Mouse (Mus musculus): ENCODE data around the gene Tuba3b. TPM values are rescaled to one million over a fixed set of nuclear protein-coding genes. Genes with fewer than 3 reads are reported as not detected.

Tuba3b gene
- polyA plus RNA-seq, 1 experiment from 2014 or later: not detected

GRCm38 (mm10) chr6:145610901-145611300 lies 4.7 kb upstream of the Tuba3b start:
- Histone ChIP-seq H3K27me3 (no peaks in the 10 kb centered on the region), H3K9me3 (no peaks in the 10 kb centered on the region), H3K9ac (no peak overlapping the region), H3K27ac (no peak overlapping the region), H3K36me3 (no peaks in the 10 kb centered on the region), H3K4me1 (peaks cover 10% of the 10 kb centered on the region; the same call in 1 of the 2 replicates), H3K4me2 (no peak overlapping the region), H3K4me3 (no peak overlapping the region)
- WGBS: 90% methylated on average over 5 of the region's 5 CpGs
- ATAC-seq (ENCODE audit: borderline replicate concordance, extremely low read depth, low FRiP score, low TSS enrichment): no peak

DNA sequence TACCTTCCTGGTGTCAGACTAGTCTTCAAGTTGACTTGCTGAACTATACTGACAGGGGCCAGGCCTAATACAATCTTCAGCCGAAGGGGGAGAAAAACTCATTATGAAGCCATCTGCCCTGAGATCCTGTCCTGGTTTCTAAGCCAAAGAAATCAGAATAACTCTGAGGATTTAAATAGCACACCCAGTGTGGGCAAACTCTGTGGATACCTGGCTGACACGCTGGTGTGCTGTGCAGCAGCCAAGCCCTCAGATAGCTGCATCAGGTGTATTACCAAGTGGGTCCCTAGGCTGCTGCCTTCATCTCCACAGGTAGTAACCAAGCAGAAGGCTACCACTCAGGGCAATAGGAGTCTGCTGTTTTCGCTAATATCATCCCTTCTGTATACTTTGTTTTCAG lies 2.9 kb upstream of the Tuba3b start:
- Histone ChIP-seq H3K27me3 (no peaks in the 10 kb centered on the region), H3K9ac (no peak overlapping the region), H3K36me3 (no peaks in the 10 kb centered on the region), H3K4me1 (peaks cover 4% of the 10 kb centered on the region; the same call in 1 of the 2 replicates), H3K4me3 (no peak overlapping the region), H3K4me2 (no peak overlapping the region), H3K9me3 (no peaks in the 10 kb centered on the region), H3K27ac (no peak overlapping the region)
- WGBS: 79% methylated on average over 3 of the region's 3 CpGs
- no peak for ATAC-seq (ENCODE audit: borderline replicate concordance, extremely low read depth, low FRiP score, low TSS enrichment)

DNA sequence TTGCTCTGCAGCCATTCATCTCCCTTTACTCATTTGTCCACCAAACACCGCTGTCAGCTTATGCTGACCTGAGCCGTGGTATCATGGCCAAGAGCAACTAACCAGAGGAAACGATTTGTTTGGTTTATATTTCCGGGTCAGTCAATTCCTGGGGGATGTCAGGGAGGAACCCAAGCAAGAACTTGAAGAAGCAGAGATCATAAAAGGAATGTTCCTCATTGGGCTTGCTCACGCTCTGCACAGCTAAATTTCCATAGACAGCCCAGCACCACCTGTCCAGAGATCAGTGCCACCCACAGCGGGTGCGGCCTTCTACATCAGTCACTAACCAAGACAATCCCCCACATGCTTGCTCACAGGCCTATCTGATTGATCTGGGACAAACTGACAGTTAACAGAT lies 1.3 kb upstream of the Tuba3b start, which contains the start of gene Lmntd1:
Gene Lmntd1, minus strand, starts transcription at position 101 of the 400 bp plus-strand sequence.
- Histone ChIP-seq H3K27ac (no peak within 1 kb of the TSS), H3K4me2 (no peak within 1 kb of the TSS), H3K9ac (no peak within 1 kb of the TSS), H3K36me3 (no peaks in the 10 kb centered on the region), H3K9me3 (no peaks in the 10 kb centered on the region), H3K27me3 (no peaks in the 10 kb centered on the region), H3K4me1 (peaks cover 4% of the 10 kb centered on the region; the same call in 1 of the 2 replicates), H3K4me3 (no peak within 1 kb of the TSS)
- ATAC-seq (ENCODE audit: borderline replicate concordance, extremely low read depth, low FRiP score, low TSS enrichment): no peak
- 52% methylated on average over 7 of the region's 7 CpGs for WGBS

DNA sequence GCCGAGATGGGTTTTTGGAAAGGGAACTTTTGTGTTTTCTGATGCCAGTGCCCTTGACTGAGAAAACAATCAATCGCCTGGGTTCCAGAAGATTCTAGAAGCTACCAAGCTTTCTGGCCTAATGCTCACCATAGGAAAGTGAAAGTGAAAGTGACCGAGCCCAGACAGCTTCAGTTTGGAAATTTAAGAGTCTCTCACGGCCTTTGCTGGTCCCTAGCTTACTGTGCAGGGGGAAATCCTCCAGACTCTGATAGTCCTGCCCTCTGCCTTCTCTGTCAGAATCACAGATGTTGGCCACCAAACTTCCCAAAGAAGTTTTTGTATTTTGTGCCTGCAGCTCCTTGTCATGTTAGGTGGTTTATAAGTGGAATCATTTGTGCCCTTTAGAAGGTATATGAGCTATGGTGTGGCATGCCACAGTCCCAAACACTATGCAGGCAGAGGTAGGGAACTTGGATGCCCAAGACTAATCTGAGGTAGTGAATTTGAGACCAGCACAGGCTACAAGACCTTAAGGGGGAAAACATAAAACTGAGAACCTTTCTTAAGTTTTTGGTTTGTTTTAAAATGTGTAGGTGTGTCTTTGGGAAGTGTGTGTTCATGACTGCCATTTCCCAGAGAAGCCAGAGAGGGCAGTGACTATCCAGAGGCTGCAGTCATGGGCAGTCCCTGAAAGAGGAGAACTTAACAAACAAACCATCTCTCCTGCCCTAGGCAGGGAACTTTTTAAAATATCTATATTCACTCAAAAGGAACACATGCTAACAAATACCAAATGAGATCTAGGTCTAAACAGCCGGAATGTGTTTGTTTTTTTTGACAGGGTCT lies 1.1 kb downstream of the Tuba3b start:
- Histone ChIP-seq H3K9me3 (no peaks in the 10 kb centered on the region), H3K4me3 (no peak overlapping the region), H3K27ac (no peak overlapping the region), H3K27me3 (no peaks in the 10 kb centered on the region), H3K9ac (no peak overlapping the region), H3K4me1 (peaks cover 4% of the 10 kb centered on the region; the same call in 1 of the 2 replicates), H3K4me2 (no peak overlapping the region), H3K36me3 (no peaks in the 10 kb centered on the region)
- ATAC-seq (ENCODE audit: borderline replicate concordance, extremely low read depth, low FRiP score, low TSS enrichment): no peak
- WGBS: 73% methylated on average over 5 of the region's 5 CpGs

GRCm38 (mm10) chr6:145623141-145623540 lies 7.6 kb downstream of the Tuba3b start:
- Histone ChIP-seq H3K4me2 (no peak overlapping the region), H3K9ac (no peak overlapping the region), H3K4me3 (no peak overlapping the region), H3K9me3 (no peaks in the 10 kb centered on the region; the same call in 1 of the 2 replicates), H3K36me3 (no peaks in the 10 kb centered on the region), H3K27me3 (no peaks in the 10 kb centered on the region), H3K27ac (no peak overlapping the region), H3K4me1 (no peaks in the 10 kb centered on the region)
- ATAC-seq (ENCODE audit: borderline replicate concordance, extremely low read depth, low FRiP score, low TSS enrichment): no peak
- WGBS: 85% methylated on average over 4 of the region's 4 CpGs

- Histone ChIP-seq H3K9me3 (no peaks in the 10 kb centered on the region; the same call in 1 of the 2 replicates), H3K4me1 (peaks cover 4% of the 10 kb centered on the region; the same call in 1 of the 2 replicates), H3K4me2 (no peak overlapping the region), H3K27me3 (no peaks in the 10 kb centered on the region), H3K36me3 (no peaks in the 10 kb centered on the region), H3K9ac (no peak overlapping the region), H3K4me3 (no peak overlapping the region), H3K27ac (no peak overlapping the region)
- WGBS: 24% methylated on average over 6 of the region's 6 CpGs
- ATAC-seq (ENCODE audit: borderline replicate concordance, extremely low read depth, low FRiP score, low TSS enrichment): no peak
Measured at GRCm38 (mm10) chr6:145630269-145630668, 14.7 kb downstream of the Tuba3b start.

DNA sequence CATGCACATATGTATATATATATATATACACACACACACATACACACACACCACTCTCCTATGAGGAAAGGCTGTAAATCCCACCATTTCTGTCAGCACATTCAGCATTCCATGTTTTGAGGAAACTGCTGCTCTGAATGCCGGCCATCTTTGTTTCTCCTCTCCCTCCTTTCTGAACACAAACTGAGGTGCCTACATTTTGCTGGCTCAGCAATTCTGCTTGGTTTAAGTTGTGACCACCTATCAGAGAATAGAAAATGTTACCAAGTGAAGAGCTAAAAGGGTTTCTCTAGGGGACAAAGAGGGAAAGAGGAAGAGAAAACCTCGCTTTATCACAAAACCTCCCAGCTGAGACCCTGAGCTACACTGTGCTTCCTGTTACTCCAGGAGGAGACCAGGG lies 18.9 kb downstream of the Tuba3b start:
- H3K4me3 ChIP-seq: no peak overlapping the region
- H3K4me2 ChIP-seq: no peak overlapping the region
- no peaks in the 10 kb centered on the region for H3K27me3 ChIP-seq
- WGBS: 72% methylated on average over 2 of the region's 2 CpGs
- no peaks in the 10 kb centered on the region for H3K9me3 ChIP-seq
- H3K9ac ChIP-seq: no peak overlapping the region
- peaks cover 21% of the 10 kb centered on the region for H3K4me1 ChIP-seq
- no peak overlapping the region for H3K27ac ChIP-seq
- no peak for ATAC-seq (ENCODE audit: borderline replicate concordance, extremely low read depth, low FRiP score, low TSS enrichment)
- no peaks in the 10 kb centered on the region for H3K36me3 ChIP-seq

DNA sequence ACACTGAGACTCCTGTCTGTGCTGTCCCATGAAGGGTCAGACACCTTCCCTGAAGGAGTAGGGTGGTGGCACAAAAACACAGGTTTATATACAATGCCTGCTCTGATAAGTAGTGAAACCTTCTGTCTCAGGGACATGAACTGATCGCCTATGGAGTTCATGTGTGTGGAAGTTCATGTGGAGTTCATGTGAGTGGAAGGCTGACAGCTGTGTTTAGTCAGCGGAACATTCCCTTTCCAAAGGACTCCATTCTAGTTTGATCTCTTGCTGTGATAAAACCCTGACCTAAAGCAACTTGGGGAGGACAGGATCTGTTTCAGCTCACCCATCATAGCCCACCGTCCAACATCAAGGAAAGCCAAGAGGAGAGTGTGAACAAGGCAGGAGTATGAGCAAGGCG lies 21.1 kb downstream of the Tuba3b start:
- no peaks in the 10 kb centered on the region for H3K27me3 ChIP-seq
- no peak overlapping the region for H3K4me3 ChIP-seq
- H3K27ac ChIP-seq: no peak overlapping the region
- no peak overlapping the region for H3K4me2 ChIP-seq
- H3K9ac ChIP-seq: no peak overlapping the region
- WGBS: 54% methylated on average over 4 of the region's 4 CpGs
- ATAC-seq (ENCODE audit: borderline replicate concordance, extremely low read depth, low FRiP score, low TSS enrichment): no peak
- no peaks in the 10 kb centered on the region for H3K36me3 ChIP-seq
- H3K9me3 ChIP-seq: no peaks in the 10 kb centered on the region; the same call in 1 of the 2 replicates
- H3K4me1 ChIP-seq: peaks cover 24% of the 10 kb centered on the region

GRCm38 (mm10) chr6:145638248-145638647 lies 22.7 kb downstream of the Tuba3b start:
- Histone ChIP-seq H3K4me1 (peaks cover 26% of the 10 kb centered on the region), H3K9me3 (no peaks in the 10 kb centered on the region; the same call in 1 of the 2 replicates), H3K27me3 (no peaks in the 10 kb centered on the region), H3K9ac (no peak overlapping the region), H3K36me3 (no peaks in the 10 kb centered on the region), H3K4me3 (no peak overlapping the region), H3K27ac (peak overlapping the region; percentile 75), H3K4me2 (no peak overlapping the region)
- ATAC-seq (ENCODE audit: borderline replicate concordance, extremely low read depth, low FRiP score, low TSS enrichment): peak; percentile 77; the same call in 1 of the 2 replicates
- 30% methylated on average over 6 of the region's 6 CpGs for WGBS

- 0 out of 2 replicates have a peak, but pooled peaks have one; percentile 56 for ATAC-seq (ENCODE audit: borderline replicate concordance, extremely low read depth, low FRiP score, low TSS enrichment)
- Histone ChIP-seq H3K27ac (peak overlapping the region; percentile 51), H3K4me3 (no peak overlapping the region), H3K27me3 (no peaks in the 10 kb centered on the region), H3K36me3 (no peaks in the 10 kb centered on the region), H3K4me2 (no peak overlapping the region), H3K9me3 (no peaks in the 10 kb centered on the region; the same call in 1 of the 2 replicates), H3K4me1 (peaks cover 26% of the 10 kb centered on the region), H3K9ac (no peak overlapping the region)
- 34% methylated on average over 4 of the region's 4 CpGs for WGBS
Measured at GRCm38 (mm10) chr6:145640971-145641506, 25.5 kb downstream of the Tuba3b start.

DNA sequence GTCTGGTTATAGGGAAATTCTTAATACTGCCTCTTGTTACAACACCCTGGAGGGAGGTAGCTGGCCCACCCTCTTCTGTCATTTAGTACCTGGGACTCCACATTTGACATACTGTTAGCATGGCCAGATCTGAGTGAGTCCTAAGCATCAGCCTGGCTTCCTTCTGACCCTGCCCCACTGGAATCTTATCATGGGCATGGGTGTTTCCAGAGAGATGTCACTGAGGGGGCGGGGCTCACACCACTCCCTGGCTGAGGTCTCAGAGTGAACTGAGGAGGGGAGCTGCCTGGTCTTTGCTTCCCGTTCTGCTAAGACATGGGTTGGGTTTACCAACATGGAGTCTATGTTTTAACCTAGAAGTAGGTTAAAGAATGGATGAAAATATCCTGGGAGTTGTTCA lies 36.4 kb downstream of the Tuba3b start:
- no peak overlapping the region for H3K4me3 ChIP-seq
- H3K36me3 ChIP-seq: no peaks in the 10 kb centered on the region
- no peak overlapping the region for H3K4me2 ChIP-seq
- H3K9ac ChIP-seq: no peak overlapping the region
- 0 out of 2 replicates have a peak, but pooled peaks cover 5% of the 10 kb centered on the region for H3K9me3 ChIP-seq
- 61% methylated on average over 2 of the region's 2 CpGs for WGBS
- peaks cover 15% of the 10 kb centered on the region for H3K4me1 ChIP-seq
- no peaks in the 10 kb centered on the region for H3K27me3 ChIP-seq
- H3K27ac ChIP-seq: no peak overlapping the region
- no peak; the same call in 1 of the 2 replicates for ATAC-seq (ENCODE audit: borderline replicate concordance, extremely low read depth, low FRiP score, low TSS enrichment)

DNA sequence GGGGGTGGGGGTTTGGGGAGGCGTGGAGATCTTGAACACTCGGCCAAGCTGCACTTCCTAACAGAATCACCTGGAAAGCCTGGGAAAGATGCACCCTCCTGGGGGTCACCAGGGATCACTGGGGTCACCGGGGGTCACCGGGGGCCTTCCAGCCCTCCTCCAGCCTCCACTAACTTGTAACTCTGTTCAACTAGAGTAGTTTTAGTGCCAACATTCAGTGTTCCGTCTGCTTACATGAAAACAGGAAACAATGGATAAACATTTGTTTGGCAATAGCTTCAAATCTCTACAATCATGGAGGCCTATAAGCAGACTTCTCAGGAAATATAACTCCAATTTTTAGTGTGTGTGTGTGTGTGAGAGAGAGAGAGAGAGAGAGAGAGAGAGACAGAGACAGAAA lies 37.4 kb downstream of the Tuba3b start:
- Histone ChIP-seq H3K9ac (no peak overlapping the region), H3K27ac (no peak overlapping the region; the same call in 1 of the 2 replicates), H3K4me3 (no peak overlapping the region), H3K36me3 (no peaks in the 10 kb centered on the region), H3K27me3 (no peaks in the 10 kb centered on the region), H3K9me3 (0 out of 2 replicates have a peak, but pooled peaks cover 5% of the 10 kb centered on the region), H3K4me1 (peaks cover 15% of the 10 kb centered on the region), H3K4me2 (no peak overlapping the region)
- ATAC-seq (ENCODE audit: borderline replicate concordance, extremely low read depth, low FRiP score, low TSS enrichment): peak; percentile 28; the same call in 1 of the 2 replicates
- 70% methylated on average over 5 of the region's 5 CpGs for WGBS

Data from lung, embryonic 15.5 days (tissue).